Mouse (Mus musculus): ENCODE data around the gene Cenpe. TPM values are rescaled to one million over a fixed set of nuclear protein-coding genes. Genes with fewer than 3 reads are reported as not detected.

The Cenpe gene
- polyA plus RNA-seq, 1 experiment, result 2.2 TPM

DNA sequence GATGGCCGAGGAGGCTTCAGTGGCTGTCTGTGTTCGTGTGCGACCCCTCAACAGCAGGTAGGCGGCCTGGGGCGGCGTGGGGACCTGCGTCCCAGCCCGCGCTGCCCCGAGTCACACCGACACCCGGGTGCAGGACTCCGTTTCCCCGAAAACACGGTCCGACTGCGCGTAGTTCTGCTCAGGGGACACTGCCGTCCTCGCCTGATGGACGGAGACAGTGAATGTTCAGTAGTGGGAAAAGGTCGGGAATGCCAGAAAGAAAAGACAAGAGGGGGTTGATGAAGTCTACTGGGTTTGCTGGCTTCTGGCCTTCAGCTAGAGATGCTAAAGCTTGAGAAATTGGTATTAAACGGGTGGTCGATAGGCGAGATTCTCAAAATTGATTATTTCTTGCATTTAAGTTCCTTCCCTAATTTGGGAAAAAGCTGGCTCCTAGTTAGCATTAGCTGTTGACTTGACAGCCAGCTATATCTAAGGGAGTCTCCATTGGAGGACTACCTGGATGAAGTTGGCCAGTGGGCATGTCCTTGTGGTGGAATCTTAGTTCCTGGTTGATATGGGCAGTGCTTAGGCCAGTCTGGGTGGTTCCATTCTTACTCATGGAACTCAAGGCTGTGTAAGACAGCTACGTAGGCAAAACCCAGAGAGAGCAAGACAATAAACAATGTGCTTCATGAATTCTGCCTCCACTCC is 467 bp downstream of the Cenpe start:
- Histone ChIP-seq H3K27ac (ENCODE audit: insufficient read depth, low read length) (no peak overlapping the region), H3K36me3 (ENCODE audit: control insufficient read depth, insufficient read depth, low read length) (no peaks in the 10 kb centered on the region; the same call in 1 of the 2 replicates), H3K4me1 (ENCODE audit: control insufficient read depth, insufficient read depth, insufficient read length) (peaks cover 3% of the 10 kb centered on the region; the same call in 1 of the 2 replicates), H3K27me3 (ENCODE audit: control insufficient read depth, insufficient read depth, low read length) (no peaks in the 10 kb centered on the region), H3K4me3 (ENCODE audit: extremely low read depth, insufficient read depth, insufficient read length) (peak overlapping the region; percentile 94)
- under 1% methylated on average over 26 of the region's 26 CpGs for WGBS
- DNase-seq (ENCODE audit: low read depth in 1 of 2, low spot score in 2 of 2), result no peak
- TF ChIP-seq POLR2A (IDR thresholded peaks at IDR 0.05; ENCODE audit: low read depth, low read length) (no peak), CTCF (IDR thresholded peaks at IDR 0.05; ENCODE audit: extremely low read depth, insufficient read depth, insufficient read length, insufficient replicate concordance) (no peak)

DNA sequence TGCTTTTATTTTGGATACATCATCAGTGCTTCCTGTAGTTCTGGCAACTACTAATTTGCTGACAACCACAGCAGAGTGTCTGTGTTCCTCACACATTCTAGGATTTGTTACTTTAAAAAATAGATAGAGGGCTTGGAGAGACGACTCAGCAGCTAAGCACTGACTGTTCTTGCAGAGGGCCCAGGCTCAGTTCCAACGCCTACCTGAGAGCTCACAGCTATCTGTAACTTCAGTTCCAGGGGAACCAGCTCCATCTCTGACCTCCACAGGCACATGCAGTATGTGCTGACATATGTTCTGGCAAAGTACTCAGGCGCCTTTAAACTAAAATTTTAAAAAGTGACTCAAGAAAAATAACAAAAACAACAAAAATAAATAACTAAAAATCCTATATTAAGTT is 19.7 kb downstream of the Cenpe start:
- Histone ChIP-seq H3K27ac (ENCODE audit: insufficient read depth, low read length) (no peak overlapping the region), H3K36me3 (ENCODE audit: control insufficient read depth, insufficient read depth, low read length) (peaks cover 2% of the 10 kb centered on the region), H3K4me1 (ENCODE audit: control insufficient read depth, insufficient read depth, insufficient read length) (no peaks in the 10 kb centered on the region), H3K4me3 (ENCODE audit: extremely low read depth, insufficient read depth, insufficient read length) (no peak overlapping the region), H3K27me3 (ENCODE audit: control insufficient read depth, insufficient read depth, low read length) (no peaks in the 10 kb centered on the region)
- no peak for TF ChIP-seq CTCF (IDR thresholded peaks at IDR 0.05; ENCODE audit: extremely low read depth, insufficient read depth, insufficient read length, insufficient replicate concordance)
- no peak for TF ChIP-seq POLR2A (IDR thresholded peaks at IDR 0.05; ENCODE audit: low read depth, low read length)
- WGBS, result 96% methylated on average over 3 of the region's 3 CpGs
- no peak for DNase-seq (ENCODE audit: low read depth in 1 of 2, low spot score in 2 of 2)

DNA sequence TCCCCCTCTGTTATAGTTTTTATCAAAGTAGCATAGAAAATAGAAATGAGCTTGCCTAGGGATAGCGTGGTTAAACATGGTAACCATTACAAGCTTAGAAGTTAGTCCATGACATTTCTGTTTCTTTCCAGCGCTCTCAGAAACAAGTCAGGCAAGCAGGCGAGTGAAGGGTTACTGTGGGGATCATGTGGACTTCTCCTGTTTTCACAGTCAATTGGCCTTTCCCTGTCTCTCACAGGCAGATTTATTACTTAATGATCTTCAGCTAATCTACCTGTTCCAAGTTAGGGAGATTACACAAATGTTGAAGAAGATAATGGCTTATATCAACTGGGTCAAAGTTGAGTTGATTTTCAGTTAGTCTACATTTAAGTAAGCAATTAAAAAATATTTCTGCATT is 20.1 kb downstream of the Cenpe start:
- WGBS, result 97% methylated on average over 3 of the region's 3 CpGs
- Histone ChIP-seq H3K27me3 (ENCODE audit: control insufficient read depth, insufficient read depth, low read length) (no peaks in the 10 kb centered on the region), H3K36me3 (ENCODE audit: control insufficient read depth, insufficient read depth, low read length) (peaks cover 3% of the 10 kb centered on the region), H3K4me3 (ENCODE audit: extremely low read depth, insufficient read depth, insufficient read length) (no peak overlapping the region), H3K4me1 (ENCODE audit: control insufficient read depth, insufficient read depth, insufficient read length) (no peaks in the 10 kb centered on the region), H3K27ac (ENCODE audit: insufficient read depth, low read length) (no peak overlapping the region)
- no peak for TF ChIP-seq CTCF (IDR thresholded peaks at IDR 0.05; ENCODE audit: extremely low read depth, insufficient read depth, insufficient read length, insufficient replicate concordance)
- no peak for TF ChIP-seq POLR2A (IDR thresholded peaks at IDR 0.05; ENCODE audit: low read depth, low read length)
- no peak for DNase-seq (ENCODE audit: low read depth in 1 of 2, low spot score in 2 of 2)

DNA sequence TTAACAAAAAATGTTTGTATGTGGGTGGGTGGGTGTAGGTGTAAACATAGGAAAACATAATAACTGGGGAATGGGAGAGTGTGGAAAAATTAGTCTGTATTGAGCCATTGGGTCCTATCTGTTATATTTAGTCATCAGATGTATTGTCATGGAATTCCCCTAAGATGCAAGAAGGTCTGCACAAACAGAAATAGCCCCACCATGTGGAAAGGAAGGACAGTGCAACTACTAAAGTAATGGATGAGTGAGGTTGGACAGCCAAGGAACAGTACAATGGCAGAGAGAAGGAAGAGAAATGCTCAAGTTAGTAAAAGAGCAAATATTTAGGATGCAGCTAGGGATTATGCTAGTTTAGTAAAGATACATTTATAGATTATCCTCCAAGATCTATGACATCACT is 33.4 kb downstream of the Cenpe start:
- TF ChIP-seq CTCF (IDR thresholded peaks at IDR 0.05; ENCODE audit: extremely low read depth, insufficient read depth, insufficient read length, insufficient replicate concordance) (no peak), POLR2A (IDR thresholded peaks at IDR 0.05; ENCODE audit: low read depth, low read length) (no peak)
- Histone ChIP-seq H3K4me3 (ENCODE audit: extremely low read depth, insufficient read depth, insufficient read length) (no peak overlapping the region), H3K36me3 (ENCODE audit: control insufficient read depth, insufficient read depth, low read length) (peaks cover 1% of the 10 kb centered on the region; the same call in 1 of the 2 replicates), H3K27ac (ENCODE audit: insufficient read depth, low read length) (no peak overlapping the region), H3K4me1 (ENCODE audit: control insufficient read depth, insufficient read depth, insufficient read length) (no peaks in the 10 kb centered on the region), H3K27me3 (ENCODE audit: control insufficient read depth, insufficient read depth, low read length) (no peaks in the 10 kb centered on the region)
- DNase-seq (ENCODE audit: low read depth in 1 of 2, low spot score in 2 of 2), result no peak

DNA sequence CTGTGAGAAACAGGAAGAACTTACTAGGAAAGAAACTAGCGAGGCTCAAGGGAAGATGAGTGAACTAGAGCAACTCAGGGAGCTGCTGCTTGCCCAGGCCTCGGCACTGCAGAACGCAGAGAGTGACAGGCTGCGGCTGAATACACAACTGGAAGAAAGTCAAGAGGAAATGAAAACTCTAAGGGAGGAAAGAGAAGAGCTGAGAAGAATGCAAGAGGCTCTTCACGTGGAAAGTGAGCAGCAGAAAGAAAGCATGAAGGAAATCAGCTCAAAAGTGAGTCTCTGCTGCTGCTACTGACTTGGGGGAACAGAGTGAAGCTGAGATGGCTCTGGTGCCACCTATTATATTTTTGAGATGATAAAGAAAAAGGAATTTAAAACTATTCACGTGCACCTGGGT is 34.5 kb downstream of the Cenpe start:
- TF ChIP-seq POLR2A (IDR thresholded peaks at IDR 0.05; ENCODE audit: low read depth, low read length), result no peak
- no peak for TF ChIP-seq CTCF (IDR thresholded peaks at IDR 0.05; ENCODE audit: extremely low read depth, insufficient read depth, insufficient read length, insufficient replicate concordance)
- no peaks in the 10 kb centered on the region for H3K4me1 ChIP-seq (ENCODE audit: control insufficient read depth, insufficient read depth, insufficient read length)
- H3K27ac ChIP-seq (ENCODE audit: insufficient read depth, low read length), result no peak overlapping the region
- H3K4me3 ChIP-seq (ENCODE audit: extremely low read depth, insufficient read depth, insufficient read length), result no peak overlapping the region
- H3K27me3 ChIP-seq (ENCODE audit: control insufficient read depth, insufficient read depth, low read length), result no peaks in the 10 kb centered on the region
- 88% methylated on average over 6 of the region's 6 CpGs for WGBS
- DNase-seq (ENCODE audit: low read depth in 1 of 2, low spot score in 2 of 2), result no peak
- peaks cover 2% of the 10 kb centered on the region for H3K36me3 ChIP-seq (ENCODE audit: control insufficient read depth, insufficient read depth, low read length)

DNA sequence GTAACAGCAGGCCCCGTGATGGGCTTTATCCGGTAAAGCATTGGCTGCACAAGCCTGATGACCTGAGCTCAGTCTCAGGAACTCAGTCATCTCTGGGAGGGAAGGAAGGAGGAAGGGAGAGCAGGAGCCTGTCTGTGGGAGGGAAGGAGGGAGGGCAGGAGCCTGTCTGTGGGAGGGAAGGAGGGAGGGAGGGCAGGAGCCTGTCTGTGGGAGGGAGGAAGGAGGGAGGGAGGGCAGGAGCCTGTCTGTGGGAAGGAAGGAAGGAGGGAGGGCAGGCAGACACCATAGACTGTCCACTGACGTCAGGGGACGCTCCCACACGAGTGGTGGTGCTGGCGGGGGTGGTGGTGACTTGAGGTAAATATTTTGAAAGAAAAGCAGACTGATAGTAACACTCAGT is 36.8 kb downstream of the Cenpe start:
- no peaks in the 10 kb centered on the region for H3K4me1 ChIP-seq (ENCODE audit: control insufficient read depth, insufficient read depth, insufficient read length)
- 91% methylated on average over 6 of the region's 6 CpGs for WGBS
- no peak overlapping the region for H3K27ac ChIP-seq (ENCODE audit: insufficient read depth, low read length)
- H3K4me3 ChIP-seq (ENCODE audit: extremely low read depth, insufficient read depth, insufficient read length), result no peak overlapping the region
- H3K36me3 ChIP-seq (ENCODE audit: control insufficient read depth, insufficient read depth, low read length), result peaks cover 3% of the 10 kb centered on the region
- H3K27me3 ChIP-seq (ENCODE audit: control insufficient read depth, insufficient read depth, low read length), result no peaks in the 10 kb centered on the region
- DNase-seq (ENCODE audit: low read depth in 1 of 2, low spot score in 2 of 2), result no peak
- TF ChIP-seq POLR2A (IDR thresholded peaks at IDR 0.05; ENCODE audit: low read depth, low read length) (no peak), CTCF (IDR thresholded peaks at IDR 0.05; ENCODE audit: extremely low read depth, insufficient read depth, insufficient read length, insufficient replicate concordance) (no peak)

DNA sequence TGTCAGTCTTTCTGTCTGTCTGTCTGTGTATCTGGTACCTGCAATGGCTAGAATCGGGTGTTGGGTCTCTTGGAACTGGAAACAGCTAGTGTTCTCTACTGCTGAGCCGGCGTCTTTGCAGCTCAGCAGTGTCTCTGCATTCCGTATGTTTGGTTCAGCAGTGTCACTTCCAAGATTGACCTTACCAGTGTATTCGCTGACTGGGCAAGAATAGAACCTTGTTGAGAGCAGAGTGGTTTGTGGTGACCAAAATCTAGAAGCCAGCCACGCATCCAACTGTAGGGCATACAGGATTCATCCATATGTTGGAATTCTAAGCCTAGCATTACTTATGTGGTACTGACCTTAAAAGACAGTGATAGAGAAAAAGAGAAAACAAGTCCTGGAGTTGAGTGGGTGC is 39.5 kb downstream of the Cenpe start:
- Histone ChIP-seq H3K4me1 (ENCODE audit: control insufficient read depth, insufficient read depth, insufficient read length) (no peaks in the 10 kb centered on the region), H3K4me3 (ENCODE audit: extremely low read depth, insufficient read depth, insufficient read length) (no peak overlapping the region), H3K36me3 (ENCODE audit: control insufficient read depth, insufficient read depth, low read length) (peaks cover 4% of the 10 kb centered on the region), H3K27me3 (ENCODE audit: control insufficient read depth, insufficient read depth, low read length) (no peaks in the 10 kb centered on the region), H3K27ac (ENCODE audit: insufficient read depth, low read length) (no peak overlapping the region)
- WGBS, result 97% methylated on average over 6 of the region's 6 CpGs
- no peak for DNase-seq (ENCODE audit: low read depth in 1 of 2, low spot score in 2 of 2)
- TF ChIP-seq CTCF (IDR thresholded peaks at IDR 0.05; ENCODE audit: extremely low read depth, insufficient read depth, insufficient read length, insufficient replicate concordance) (no peak), POLR2A (IDR thresholded peaks at IDR 0.05; ENCODE audit: low read depth, low read length) (no peak)
